Mouse (Mus musculus) heart, embryonic 11.5 days (tissue): ENCODE results near the gene Clk2. TPM values are rescaled to one million over a fixed set of nuclear protein-coding genes. Genes with fewer than 3 reads are reported as not detected.

Experiments used
- ATAC-seq: fragments of 200-750 bp; cut with Nextera tagmentation; replicated peaks from 2 replicates; pipeline ENCODE4 v1.8.0; 2017; ENCODE audit warnings: moderate library complexity; ENCODE audit not compliant: insufficient number of reproducible peaks, low FRiP score, low TSS enrichment
- H3K27ac ChIP-seq: fragments of 300-500 bp; sonication (generic); 2 replicates; pipeline ENCODE4 v1.5.1; 2014; ENCODE audit warnings: mild to moderate bottlenecking, low read depth, low read length
- H3K27me3 ChIP-seq: fragments of 300-500 bp; sonication (generic); 2 replicates; pipeline ENCODE4 v1.6.1; 2014; ENCODE audit warnings: mild to moderate bottlenecking, low read length, mixed read lengths; ENCODE audit not compliant: control insufficient read depth, insufficient read depth
- H3K36me3 ChIP-seq: fragments of 300-500 bp; sonication (generic); 2 replicates; pipeline ENCODE4 v1.6.1; 2014; ENCODE audit warnings: mild to moderate bottlenecking, low read length, moderate library complexity, mixed read lengths; ENCODE audit not compliant: control insufficient read depth, insufficient read depth
- H3K4me1 ChIP-seq: fragments of 300-500 bp; sonication (generic); 2 replicates; pipeline ENCODE4 v1.6.1; 2014; ENCODE audit warnings: low read length; ENCODE audit not compliant: control insufficient read depth, insufficient read depth
- H3K4me2 ChIP-seq: fragments of 300-500 bp; sonication (generic); 2 replicates; pipeline ENCODE4 v1.6.1; 2014; ENCODE audit warnings: mild to moderate bottlenecking, moderate library complexity
- H3K4me3 ChIP-seq: fragments of 300-500 bp; sonication (generic); 2 replicates; pipeline ENCODE4 v1.5.1; 2014; ENCODE audit warnings: low read depth, low read length
- H3K9ac ChIP-seq: fragments of 300-500 bp; sonication (generic); 2 replicates; pipeline ENCODE4 v1.6.1; 2014; ENCODE audit warnings: mild to moderate bottlenecking, low read depth, low read length, moderate library complexity
- H3K9me3 ChIP-seq: fragments of 300-500 bp; sonication (generic); replicated peaks from 2 replicates; pipeline ENCODE4 v1.6.1; 2016; ENCODE audit warnings: low read length; ENCODE audit not compliant: control insufficient read depth
- WGBS: fragments of 180-500 bp; shearing (Covaris S2); extraction: QIAGEN DNeasy Blood & Tissue Kit; methylation state at CpG from one replicate; pipeline ENCODE4 v1.1.7; 2014; ENCODE audit not compliant: insufficient replicate concordance; 5-methylcytosine and 5-hydroxymethylcytosine counted together
- polyA plus RNA-seq: library from polyadenylated mRNA; unstranded; fragments of >200 nt; fragmentation: Nextera tagmentation; extraction: Ambion mirVana; gene quantifications from 2 replicates; pipeline ENCODE4 v1.2.1, GENCODE M21; 2014

Clk2 gene
- polyA plus RNA-seq: 18.7 and 20.1 TPM in 2 replicates

- peak; percentile 91 for ATAC-seq
Measured at GRCm38 (mm10) chr3:89164506-89165267, at the start of gene Clk2. Gene Clk2, plus strand, starts transcription at chr3:89164795.

GRCm38 (mm10) chr3:89115522-89115921, 49.1 kb upstream of the Clk2 start:
- Histone ChIP-seq H3K4me3 (no peak overlapping the region), H3K9ac (no peak overlapping the region), H3K9me3 (no peaks in the 10 kb centered on the region), H3K27me3 (no peaks in the 10 kb centered on the region), H3K4me1 (no peaks in the 10 kb centered on the region), H3K4me2 (no peak overlapping the region), H3K27ac (no peak overlapping the region), H3K36me3 (no peaks in the 10 kb centered on the region)
- WGBS: 0% methylated on average over 2 of the region's 2 CpGs
- ATAC-seq: 0 out of 2 replicates have a peak, but pooled peaks have one; percentile 22

More at GRCm38 (mm10) chr3:89164506-89165267, at the start of gene Clk2:
- H3K4me1 ChIP-seq: peaks cover 16% of the 10 kb centered on the region
- H3K9me3 ChIP-seq: no peaks in the 10 kb centered on the region
- WGBS: under 1% methylated on average over 73 of the region's 79 CpGs
- peak within 1 kb of the TSS; percentile 76 for H3K4me3 ChIP-seq
- H3K27ac ChIP-seq: peak within 1 kb of the TSS; percentile 96
- H3K9ac ChIP-seq: peak within 1 kb of the TSS; percentile 93
- H3K4me2 ChIP-seq: peak within 1 kb of the TSS; percentile 76
- H3K27me3 ChIP-seq: peaks cover 3% of the 10 kb centered on the region
- peaks cover 19% of the 10 kb centered on the region for H3K36me3 ChIP-seq

- 68% methylated on average over 2 of the region's 2 CpGs for WGBS
- Histone ChIP-seq H3K4me1 (no peaks in the 10 kb centered on the region), H3K9ac (no peak overlapping the region), H3K27ac (no peak overlapping the region), H3K36me3 (no peaks in the 10 kb centered on the region), H3K4me2 (no peak overlapping the region), H3K4me3 (no peak overlapping the region), H3K27me3 (no peaks in the 10 kb centered on the region), H3K9me3 (no peaks in the 10 kb centered on the region)
- ATAC-seq: no peak
Measured at GRCm38 (mm10) chr3:89123313-89123712, 41.3 kb upstream of the Clk2 start.

- no peaks in the 10 kb centered on the region for H3K36me3 ChIP-seq
- WGBS: 65% methylated on average over 3 of the region's 3 CpGs
- H3K27me3 ChIP-seq: no peaks in the 10 kb centered on the region
- H3K27ac ChIP-seq: no peak overlapping the region
- no peak overlapping the region for H3K4me3 ChIP-seq
- no peak for ATAC-seq
- H3K4me2 ChIP-seq: no peak overlapping the region
- no peaks in the 10 kb centered on the region for H3K9me3 ChIP-seq
- no peak overlapping the region for H3K9ac ChIP-seq
- H3K4me1 ChIP-seq: no peaks in the 10 kb centered on the region
Measured at GRCm38 (mm10) chr3:89124241-89124640, 40.4 kb upstream of the Clk2 start.

GRCm38 (mm10) chr3:89125981-89126380, 38.6 kb upstream of the Clk2 start:
- Histone ChIP-seq H3K36me3 (no peaks in the 10 kb centered on the region), H3K9ac (no peak overlapping the region), H3K27ac (no peak overlapping the region), H3K27me3 (no peaks in the 10 kb centered on the region), H3K9me3 (no peaks in the 10 kb centered on the region), H3K4me3 (no peak overlapping the region), H3K4me1 (no peaks in the 10 kb centered on the region), H3K4me2 (no peak overlapping the region)
- WGBS: 85% methylated on average over 3 of the region's 3 CpGs
- no peak for ATAC-seq

- Histone ChIP-seq H3K27ac (no peak overlapping the region), H3K9ac (no peak overlapping the region), H3K4me2 (no peak overlapping the region), H3K4me3 (no peak overlapping the region), H3K27me3 (peaks cover 3% of the 10 kb centered on the region), H3K9me3 (no peaks in the 10 kb centered on the region), H3K4me1 (peaks cover 10% of the 10 kb centered on the region; the same call in 1 of the 2 replicates), H3K36me3 (no peaks in the 10 kb centered on the region)
- WGBS: 92% methylated on average over 3 of the region's 3 CpGs
- no peak for ATAC-seq
Measured at GRCm38 (mm10) chr3:89129908-89130307, 34.7 kb upstream of the Clk2 start.

GRCm38 (mm10) chr3:89131816-89132215, 32.8 kb upstream of the Clk2 start:
- H3K9ac ChIP-seq: peak overlapping the region; percentile 61
- H3K27me3 ChIP-seq: peaks cover 3% of the 10 kb centered on the region
- 44% methylated on average over 4 of the region's 4 CpGs for WGBS
- no peaks in the 10 kb centered on the region for H3K36me3 ChIP-seq
- peak overlapping the region; percentile 73 for H3K4me2 ChIP-seq
- peak overlapping the region; percentile 37 for H3K4me3 ChIP-seq
- peak overlapping the region; percentile 31; the same call in 1 of the 2 replicates for H3K27ac ChIP-seq
- no peaks in the 10 kb centered on the region for H3K9me3 ChIP-seq
- peaks cover 10% of the 10 kb centered on the region; the same call in 1 of the 2 replicates for H3K4me1 ChIP-seq
- ATAC-seq: no peak

- peaks cover 10% of the 10 kb centered on the region; the same call in 1 of the 2 replicates for H3K4me1 ChIP-seq
- peak overlapping the region; percentile 73 for H3K4me2 ChIP-seq
- H3K9ac ChIP-seq: peak overlapping the region; percentile 61
- no peaks in the 10 kb centered on the region for H3K9me3 ChIP-seq
- peak overlapping the region; percentile 31; the same call in 1 of the 2 replicates for H3K27ac ChIP-seq
- H3K36me3 ChIP-seq: no peaks in the 10 kb centered on the region
- peaks cover 3% of the 10 kb centered on the region for H3K27me3 ChIP-seq
- H3K4me3 ChIP-seq: peak overlapping the region; percentile 37
- peak; percentile 85 for ATAC-seq
- 15% methylated on average over 30 of the region's 30 CpGs for WGBS
Measured at GRCm38 (mm10) chr3:89132285-89133062, 32.1 kb upstream of the Clk2 start.
